Comparison of ENCODE assay signal across 18 mouse cellular contexts in genomic region chr4:85262146-85262545, GRCm38 (mm10). TPM values are rescaled to one million over a fixed set of nuclear protein-coding genes. Genes with fewer than 3 reads are reported as not detected.
DNase-seq lines count a peak whose midpoint lies in the region; ATAC-seq and TF ChIP-seq lines count a peak whose summit lies in the region.
"Had no signal": no experiment of that assay in that cellular context is flagged by ENCODE, and none has a peak within 500 bp of the region (broad histone marks: within the 10 kb centered on the region; RNA-seq: fewer than 3 reads in every experiment).

No protein-coding gene starts in this region.

- intact Hi-C loops in left cerebral cortex, adult 2 months (cut with DNase I) = no loop called here

- TF ChIP-seq CTCF in left cerebral cortex, adult 2 months (IDR thresholded peaks at IDR 0.05) = no peak

- H3K4me1 ChIP-seq in forebrain, embryonic 13.5 days = peaks cover 19% of the 10 kb centered on the region
- H3K4me1 ChIP-seq in forebrain, embryonic 11.5 days (replicated peaks; ENCODE audit: control insufficient read depth, insufficient read depth, low read length) = no peaks in the 10 kb centered on the region
- H3K4me1 ChIP-seq: embryonic facial prominence, embryonic 10.5 days; heart, embryonic 15.5 days; limb, embryonic 13.5 days; liver, embryonic 15.5 days had no signal

- no peak for DNase-seq in forebrain, embryonic 11.5 days (ENCODE audit: low spot score)
- no peak for DNase-seq in left cerebral cortex, adult 2 months (ENCODE audit: extremely low spot score in 1 of 2, low spot score in 2 of 2)
- DNase-seq in left cerebral cortex, adult 8-10 months (ENCODE audit: low spot score in 2 of 2) = no peak
- peak; percentile 68 for DNase-seq in cerebellum, adult 11 months
- peak; percentile 80 to 85 for DNase-seq in cerebellum, postnatal 25 days
- no peak for DNase-seq in adrenal gland, adult 8-10 months
- no peak for DNase-seq in lung, postnatal 25 days (ENCODE audit: low spot score)
- DNase-seq: kidney, adult 9 months; lung, postnatal 14 days; thymus, postnatal 36 days had no signal

- H3K9me3 ChIP-seq in forebrain, embryonic 13.5 days (replicated peaks) = no peaks in the 10 kb centered on the region
- no peaks in the 10 kb centered on the region for H3K9me3 ChIP-seq in forebrain, embryonic 11.5 days (ENCODE audit: control insufficient read depth, low read length)
- H3K9me3 ChIP-seq: embryonic facial prominence, embryonic 10.5 days; heart, embryonic 15.5 days; limb, embryonic 13.5 days; liver, embryonic 15.5 days had no signal

- ATAC-seq in forebrain, embryonic 13.5 days = no peak
- no peak for ATAC-seq in forebrain, embryonic 11.5 days (replicated peaks; ENCODE audit: low FRiP score)
- ATAC-seq: activated CD4-positive, CD25-positive, alpha-beta regulatory T cell, adult 4 months had no signal

- H3K4me2 ChIP-seq in forebrain, embryonic 13.5 days = no peak overlapping the region
- no peak overlapping the region for H3K4me2 ChIP-seq in forebrain, embryonic 11.5 days (ENCODE audit: low read depth, low read length, severe bottlenecking)
- H3K4me2 ChIP-seq: heart, embryonic 15.5 days; limb, embryonic 13.5 days; liver, embryonic 15.5 days had no signal

- H3K27ac ChIP-seq in forebrain, embryonic 13.5 days = peak overlapping the region; percentile 36
- H3K27ac ChIP-seq in forebrain, embryonic 11.5 days (ENCODE audit: low read depth, low read length) = no peak overlapping the region
- peak overlapping the region; percentile 29; the same call in 1 of the 2 replicates for H3K27ac ChIP-seq in left cerebral cortex, adult 2 months
- H3K27ac ChIP-seq: embryonic facial prominence, embryonic 10.5 days; heart, embryonic 15.5 days; limb, embryonic 13.5 days; liver, embryonic 15.5 days had no signal

- no peaks in the 10 kb centered on the region for H3K36me3 ChIP-seq in forebrain, embryonic 13.5 days (ENCODE audit: poor library complexity, severe bottlenecking)
- no peaks in the 10 kb centered on the region for H3K36me3 ChIP-seq in forebrain, embryonic 11.5 days (ENCODE audit: control insufficient read depth, insufficient read depth, low read length)
- H3K36me3 ChIP-seq: embryonic facial prominence, embryonic 10.5 days; heart, embryonic 15.5 days; limb, embryonic 13.5 days; liver, embryonic 15.5 days had no signal

- H3K27me3 ChIP-seq in forebrain, embryonic 13.5 days = no peaks in the 10 kb centered on the region
- no peaks in the 10 kb centered on the region for H3K27me3 ChIP-seq in forebrain, embryonic 11.5 days (ENCODE audit: control insufficient read depth, insufficient read depth, low read length)
- H3K27me3 ChIP-seq: CH12.LX; heart, embryonic 15.5 days; limb, embryonic 13.5 days; liver, embryonic 15.5 days had no signal

- no peak overlapping the region for H3K4me3 ChIP-seq in forebrain, embryonic 13.5 days
- no peak overlapping the region for H3K4me3 ChIP-seq in forebrain, embryonic 11.5 days (ENCODE audit: low read depth, low read length)
- H3K4me3 ChIP-seq in left cerebral cortex, adult 2 months = no peak overlapping the region
- H3K4me3 ChIP-seq: embryonic facial prominence, embryonic 10.5 days; heart, embryonic 15.5 days; limb, embryonic 13.5 days; liver, embryonic 15.5 days had no signal

- 53% methylated on average over 6 of the region's 6 CpGs for WGBS in forebrain, embryonic 13.5 days
- 74% methylated on average over 6 of the region's 6 CpGs for WGBS in forebrain, embryonic 11.5 days

- H3K9ac ChIP-seq in forebrain, embryonic 13.5 days = no peak overlapping the region
- H3K9ac ChIP-seq in forebrain, embryonic 11.5 days (ENCODE audit: low read length) = no peak overlapping the region
- H3K9ac ChIP-seq: heart, embryonic 15.5 days; limb, embryonic 13.5 days; liver, embryonic 15.5 days had no signal

RNA-seq across cellular contexts. Expression of gene Sh3gl2, which starts 57.2 kb away (rescaled TPM):
- polyA plus RNA-seq in forebrain, embryonic 13.5 days (2015; fragmentation: Nextera tagmentation; extraction: Ambion mirVana) = 30.4 and 30.9 TPM in 2 replicates
- polyA plus RNA-seq in forebrain, embryonic 11.5 days (2014; fragmentation: Nextera tagmentation; extraction: Ambion mirVana) = 8.3 and 9.0 TPM in 2 replicates
- total RNA-seq in left cerebral cortex, adult 2 months (2021) = 100 to 1,000 TPM; 247 to 282 TPM
- total RNA-seq in left cerebral cortex, adult 8-10 months (2022) = 100 to 1,000 TPM; 244 to 263 (median 250) TPM
- 10 to 100 TPM; 28.3 to 41.6 (median 38.0) TPM for total RNA-seq in adrenal gland, adult 8-10 months (2022)
- total RNA-seq: CH12.LX; granulocyte monocyte progenitor cell, adult 5-6 weeks had no signal
- polyA plus RNA-seq: activated CD4-positive, CD25-positive, alpha-beta regulatory T cell, adult 4 months; liver, embryonic 15.5 days had no signal

Comparison
In these comparisons a context has a peak if more than half of its experiments do, and no peak if none do; other contexts are left out.
1. DNase-seq: peak in cerebellum, adult 11 months (single experiment) and cerebellum, postnatal 25 days (2 of 2); none in forebrain, embryonic 11.5 days (single experiment), left cerebral cortex, adult 2 months (0 of 2), left cerebral cortex, adult 8-10 months (0 of 2), adrenal gland, adult 8-10 months (single experiment) and lung, postnatal 25 days (single experiment).
2. RNA of gene Sh3gl2, which starts 57.2 kb away (total RNA-seq): 247 to 282 TPM in left cerebral cortex, adult 2 months and 244 to 263 TPM in left cerebral cortex, adult 8-10 months; 28.3 to 41.6 TPM in adrenal gland, adult 8-10 months; every median in the first group is over 4 times any median in the second.